Mouse (Mus musculus) bone marrow, adult 2 months (tissue): ENCODE results near the gene Pde10a.

Experiments
- CTCF ChIP-seq: fragments of 200-500 bp; IDR thresholded peaks from 2 replicates; pipeline ENCODE4 v1.5.1; 2011; ENCODE audit warnings: low read length, control low read depth; ENCODE audit not compliant: control insufficient read depth, insufficient read depth
- POLR2A ChIP-seq: fragments of 200-500 bp; IDR thresholded peaks from 2 replicates; pipeline ENCODE4 v1.6.1; 2011; ENCODE audit warnings: low read depth, mild to moderate bottlenecking, control low read depth, low read length, borderline replicate concordance; ENCODE audit not compliant: control insufficient read depth

- TF ChIP-seq POLR2A, result no peak
- TF ChIP-seq CTCF, result no peak
Observed at GRCm38 (mm10) chr17:8763248-8763647, 238.1 kb downstream of the Pde10a start.
